Mouse (Mus musculus) C2C12 (cell line): Measurements from ENCODE around the gene Ammecr1. TPM values are rescaled to one million over a fixed set of nuclear protein-coding genes. Genes with fewer than 3 reads are reported as not detected.

Experiments used
- H3K27me3 ChIP-seq: one replicate; pipeline ENCODE4 v1.6.1; 2011; ENCODE audit not compliant: control insufficient read depth, insufficient read depth, insufficient read length
- H3K36me3 ChIP-seq: one replicate; pipeline ENCODE4 v1.6.1; 2011; ENCODE audit not compliant: control insufficient read depth, insufficient read depth
- H3K4me3 ChIP-seq: one replicate; pipeline ENCODE4 v1.5.1; 2011; ENCODE audit warnings: mild to moderate bottlenecking, control low read depth; ENCODE audit not compliant: poor library complexity, insufficient read depth, severe bottlenecking
- H3K79me2 ChIP-seq: one replicate; pipeline ENCODE4 v1.6.1; 2011; ENCODE audit not compliant: control insufficient read depth, insufficient read depth
- H3K79me3 ChIP-seq: one replicate; pipeline ENCODE4 v1.6.1; 2011; ENCODE audit warnings: low read depth, control low read depth
- H3ac ChIP-seq: one replicate; pipeline ENCODE3; 2011; ENCODE audit warnings: low read depth; ENCODE audit not compliant: control insufficient read depth, insufficient read length
- CEBPB ChIP-seq: IDR thresholded peaks from one replicate; pipeline ENCODE4 v1.6.1; 2011; ENCODE audit warnings: low read depth, mild to moderate bottlenecking, control low read depth, moderate library complexity
- CTCF ChIP-seq: IDR thresholded peaks from one replicate; pipeline ENCODE4 v1.5.1; 2011; ENCODE audit not compliant: control insufficient read depth, insufficient read depth, insufficient read length
- FOSL1 ChIP-seq: IDR thresholded peaks from one replicate; pipeline ENCODE4 v1.8.0; 2011; ENCODE audit warnings: mild to moderate bottlenecking, low read length; ENCODE audit not compliant: poor library complexity, insufficient read depth, severe bottlenecking
- MAX ChIP-seq: IDR thresholded peaks from one replicate; pipeline ENCODE4 v1.6.1; 2011; ENCODE audit warnings: mild to moderate bottlenecking, control low read depth
- MYOD1 ChIP-seq: IDR thresholded peaks from one replicate; pipeline ENCODE4 v1.6.1; 2011; ENCODE audit warnings: low read depth; ENCODE audit not compliant: control insufficient read depth, insufficient read length
- MYOG ChIP-seq: IDR thresholded peaks from one replicate; pipeline ENCODE4 v1.6.1; 2011; ENCODE audit not compliant: control insufficient read depth, insufficient read length; ENCODE audit errors: extremely low read depth
- USF1 ChIP-seq: IDR thresholded peaks from one replicate; pipeline ENCODE4 v1.6.1; 2011; ENCODE audit warnings: low read depth, mild to moderate bottlenecking, control low read depth, moderate library complexity
- polyA plus RNA-seq: library from polyadenylated mRNA; unstranded; fragments of >200 nt; fragmentation: generic; extraction: Trizol; gene quantifications from one replicate; pipeline ENCODE4 v1.2.1, GENCODE M21; 2012; ENCODE audit warnings: missing spikeins

Gene Ammecr1
- polyA plus RNA-seq, 1 experiment = 7.5 TPM

DNA sequence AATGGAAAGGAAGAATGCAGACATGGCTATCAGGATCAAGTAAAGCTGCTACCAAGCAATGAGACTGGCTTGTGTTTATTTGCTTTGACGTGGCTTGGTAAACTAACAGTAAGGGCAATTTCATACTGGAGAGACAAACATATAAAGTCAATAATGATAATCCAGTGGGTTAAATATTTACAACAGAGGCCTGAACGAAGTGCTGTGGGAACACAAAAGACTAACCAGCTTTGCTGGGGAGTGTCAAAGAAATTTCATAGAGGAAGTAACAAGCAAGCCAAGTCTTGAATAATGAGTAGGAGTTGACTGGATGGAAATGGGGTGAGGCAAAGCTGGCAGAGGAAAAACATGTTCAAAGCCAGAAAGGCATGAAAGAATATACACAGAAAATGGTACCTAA, 63.9 kb downstream of the Ammecr1 start:
- no peak overlapping the region for H3ac ChIP-seq
- H3K79me3 ChIP-seq = peaks cover 11% of the 10 kb centered on the region
- H3K27me3 ChIP-seq = no peaks in the 10 kb centered on the region
- H3K36me3 ChIP-seq = no peaks in the 10 kb centered on the region
- H3K79me2 ChIP-seq = peaks cover 13% of the 10 kb centered on the region
- H3K4me3 ChIP-seq = no peak overlapping the region
- no peak for TF ChIP-seq USF1

DNA sequence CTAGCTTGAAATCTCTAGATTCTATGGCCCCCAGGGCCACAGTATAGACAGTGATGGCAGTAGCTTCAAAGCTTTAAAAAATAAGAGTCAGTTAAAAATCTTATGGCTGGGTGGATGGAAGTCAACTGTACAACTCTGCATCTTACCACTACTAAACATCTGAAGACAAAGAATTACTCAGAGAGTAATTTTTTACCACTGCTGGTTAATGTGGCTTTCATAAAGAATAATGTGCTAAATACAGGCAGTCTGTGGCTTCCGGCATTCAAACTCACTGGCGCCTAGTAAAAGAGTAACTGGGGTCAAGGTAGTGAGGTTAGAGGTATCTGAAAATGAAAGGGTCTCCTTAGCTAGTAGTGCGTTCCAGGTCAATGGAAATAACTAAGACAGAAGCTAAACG, 64.6 kb downstream of the Ammecr1 start:
- H3K4me3 ChIP-seq = no peak overlapping the region
- TF ChIP-seq USF1 = no peak
- no peak for TF ChIP-seq MYOG
- H3K79me3 ChIP-seq = peaks cover 9% of the 10 kb centered on the region
- no peaks in the 10 kb centered on the region for H3K27me3 ChIP-seq
- no peak overlapping the region for H3ac ChIP-seq
- peaks cover 13% of the 10 kb centered on the region for H3K79me2 ChIP-seq
- H3K36me3 ChIP-seq = no peaks in the 10 kb centered on the region

DNA sequence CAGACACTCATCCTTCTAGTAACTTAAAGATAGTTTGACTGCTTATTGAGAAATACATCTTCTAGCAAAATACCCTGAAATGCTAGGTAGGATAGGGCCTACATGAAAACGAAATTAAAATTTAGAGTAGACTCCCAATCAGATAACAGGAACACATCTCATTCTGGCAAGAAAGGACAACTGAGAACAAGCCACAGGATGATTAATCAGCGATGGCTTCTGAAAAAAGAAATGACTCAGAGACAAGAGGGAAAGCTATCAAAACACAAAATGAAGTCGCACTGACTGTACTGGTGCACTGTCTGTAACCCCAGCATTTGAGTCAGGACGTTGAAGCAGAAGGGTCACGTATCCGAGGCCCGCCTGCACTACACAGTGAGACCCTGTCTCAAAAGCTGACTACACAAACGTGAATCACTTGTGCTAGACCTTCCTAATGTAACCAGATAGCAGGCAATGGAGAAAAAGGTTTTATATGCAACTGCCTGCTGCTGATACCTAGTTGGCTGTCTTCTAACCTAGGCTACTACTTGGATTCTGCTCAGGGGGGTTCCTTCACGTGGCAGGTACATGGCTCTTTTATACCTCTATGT, 68.1 kb downstream of the Ammecr1 start:
- no peaks in the 10 kb centered on the region for H3K36me3 ChIP-seq
- H3K79me3 ChIP-seq = peaks cover 31% of the 10 kb centered on the region
- no peaks in the 10 kb centered on the region for H3K27me3 ChIP-seq
- TF ChIP-seq MYOG = no peak
- TF ChIP-seq CEBPB = no peak
- TF ChIP-seq FOSL1 = peak; percentile 21
- TF ChIP-seq MYOD1 = no peak
- peak; percentile 33 for TF ChIP-seq MAX
- TF ChIP-seq USF1 = no peak
- TF ChIP-seq CTCF = no peak
- no peak overlapping the region for H3K4me3 ChIP-seq
- H3ac ChIP-seq = no peak overlapping the region
- peaks cover 29% of the 10 kb centered on the region for H3K79me2 ChIP-seq

DNA sequence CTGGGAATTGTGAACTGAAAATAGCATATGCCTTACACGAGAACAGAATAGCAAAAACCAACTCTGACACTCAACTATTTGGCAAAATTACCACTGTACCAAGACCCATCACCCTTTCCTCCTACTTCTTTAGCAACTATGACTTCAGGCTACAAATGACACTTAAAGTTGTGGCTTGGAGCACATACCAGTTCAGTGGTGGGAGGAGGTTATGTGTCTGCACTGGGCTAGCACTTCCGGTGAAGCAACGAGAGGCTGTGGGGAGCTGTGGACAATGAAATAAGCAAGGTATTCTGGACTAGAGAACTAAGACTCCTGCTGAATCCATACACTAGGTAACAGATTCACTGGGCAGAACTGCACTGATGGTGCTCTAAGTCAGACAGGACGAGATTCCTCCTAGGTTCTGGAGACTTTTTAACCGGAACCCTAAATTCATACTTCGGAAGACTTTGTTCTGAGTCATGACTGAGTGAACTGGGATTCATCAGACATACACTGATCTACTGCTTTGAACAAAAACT, 69.0 kb downstream of the Ammecr1 start:
- H3K79me3 ChIP-seq = peaks cover 32% of the 10 kb centered on the region
- no peak for TF ChIP-seq USF1
- TF ChIP-seq CTCF = no peak
- TF ChIP-seq CEBPB = peak; percentile 26
- no peak for TF ChIP-seq MYOD1
- TF ChIP-seq MYOG = no peak
- TF ChIP-seq MAX = no peak
- peaks cover 38% of the 10 kb centered on the region for H3K79me2 ChIP-seq
- no peaks in the 10 kb centered on the region for H3K36me3 ChIP-seq
- no peak overlapping the region for H3ac ChIP-seq
- H3K27me3 ChIP-seq = no peaks in the 10 kb centered on the region
- no peak overlapping the region for H3K4me3 ChIP-seq

DNA sequence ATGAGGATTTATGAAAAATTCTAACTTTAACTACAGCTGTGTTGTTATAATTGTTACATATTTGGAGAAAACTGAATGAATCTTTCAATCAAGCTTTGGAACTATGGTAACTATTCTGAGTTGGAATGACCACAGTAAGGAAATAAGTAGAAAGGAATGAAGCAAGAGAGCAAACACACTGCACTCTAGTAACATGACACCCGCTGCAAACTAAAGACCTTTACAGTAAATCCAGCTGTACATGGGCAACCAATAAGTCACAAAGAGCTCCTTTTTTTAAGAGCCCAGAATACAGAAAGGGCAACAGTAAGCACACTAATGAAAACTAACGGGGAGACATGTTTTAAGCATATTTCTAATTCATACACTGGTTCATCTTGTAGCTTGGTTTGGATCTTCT, 71.2 kb downstream of the Ammecr1 start:
- H3ac ChIP-seq = no peak overlapping the region
- H3K79me3 ChIP-seq = peaks cover 31% of the 10 kb centered on the region
- TF ChIP-seq CEBPB (peak; percentile 6), MYOG (no peak)
- no peaks in the 10 kb centered on the region for H3K36me3 ChIP-seq
- no peak overlapping the region for H3K4me3 ChIP-seq
- peaks cover 43% of the 10 kb centered on the region for H3K79me2 ChIP-seq
- no peaks in the 10 kb centered on the region for H3K27me3 ChIP-seq

DNA sequence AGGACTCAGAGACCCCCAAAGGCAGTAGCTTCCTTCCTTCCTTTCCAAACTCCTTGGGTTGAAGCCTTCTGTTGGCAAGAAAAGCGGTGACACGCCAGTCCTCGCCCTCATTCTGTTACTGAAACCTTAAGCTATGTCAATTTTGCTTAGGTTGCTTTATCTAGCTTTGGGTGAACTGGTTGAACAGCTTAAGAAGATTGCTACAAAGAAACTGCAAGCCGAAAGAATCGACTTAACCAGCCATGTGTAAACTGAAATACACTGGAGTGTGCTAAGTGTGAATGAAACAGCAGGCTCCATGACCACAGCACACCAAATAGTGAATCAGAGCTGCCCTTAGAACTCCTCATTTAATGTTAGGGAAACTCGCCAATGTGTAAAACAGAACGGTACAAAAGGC, 80.6 kb downstream of the Ammecr1 start:
- no peaks in the 10 kb centered on the region for H3K36me3 ChIP-seq

More for the DNA sequence above, 80.6 kb downstream of the Ammecr1 start:
- peaks cover 39% of the 10 kb centered on the region for H3K79me2 ChIP-seq
- H3K4me3 ChIP-seq = no peak overlapping the region
- peaks cover 3% of the 10 kb centered on the region for H3K79me3 ChIP-seq
- H3K27me3 ChIP-seq = no peaks in the 10 kb centered on the region
- TF ChIP-seq MYOD1 = no peak
- TF ChIP-seq USF1 = no peak
- no peak for TF ChIP-seq CTCF
- TF ChIP-seq MAX = no peak
- TF ChIP-seq MYOG = no peak
- TF ChIP-seq CEBPB = no peak
- TF ChIP-seq FOSL1 = no peak
- H3ac ChIP-seq = no peak overlapping the region
